Mouse (Mus musculus): ENCODE data around the gene Tnfrsf8.

Tnfrsf8 gene

DNA sequence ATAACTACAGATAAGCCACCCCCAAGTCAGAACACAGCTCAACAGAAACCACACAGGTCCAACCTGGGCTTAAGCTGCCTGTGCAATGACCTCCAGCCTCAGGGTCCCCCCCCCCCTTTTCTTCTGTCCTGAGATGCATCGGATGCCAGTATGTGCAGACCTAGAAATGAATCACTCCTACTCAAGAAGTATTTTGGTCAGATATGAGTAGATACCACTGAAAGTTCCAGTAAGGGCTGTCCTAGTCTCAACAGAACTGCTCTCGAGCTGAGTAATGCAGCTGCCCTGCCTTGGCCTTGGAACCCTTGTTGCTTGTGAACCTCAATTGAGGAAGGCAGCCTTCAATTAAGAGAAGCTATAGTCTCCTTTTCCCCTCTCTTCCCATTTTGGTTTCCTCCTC is 4.1 kb downstream of the Tnfrsf8 start:
- in situ Hi-C loops (cut with MboI, MseI), result no loop called here

DNA sequence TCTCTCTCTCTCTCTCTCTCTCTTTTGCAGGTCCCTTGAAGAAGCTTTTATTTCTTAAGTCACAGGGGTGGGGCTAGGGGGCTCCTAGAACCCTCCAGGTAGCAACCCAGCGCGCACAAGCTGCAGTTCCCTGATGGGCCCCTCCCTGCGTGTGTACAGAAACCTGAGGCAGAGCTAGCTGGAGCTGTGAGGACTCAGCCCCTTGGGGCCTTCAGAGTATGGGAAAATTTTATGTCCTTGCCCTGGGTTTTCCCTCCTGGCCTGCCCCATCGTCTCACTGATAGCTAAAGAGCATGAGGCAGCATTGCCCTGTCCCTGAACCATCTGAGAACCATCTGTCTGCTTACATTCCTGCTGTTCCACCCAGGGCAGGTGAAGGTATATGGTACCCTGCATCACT is 8.5 kb downstream of the Tnfrsf8 start:
- in situ Hi-C loops (cut with MboI, MseI), result loop anchor here (10.0 kb wide), 1 partner anchor 322 kb away; no protein-coding TSS in a partner anchor

DNA sequence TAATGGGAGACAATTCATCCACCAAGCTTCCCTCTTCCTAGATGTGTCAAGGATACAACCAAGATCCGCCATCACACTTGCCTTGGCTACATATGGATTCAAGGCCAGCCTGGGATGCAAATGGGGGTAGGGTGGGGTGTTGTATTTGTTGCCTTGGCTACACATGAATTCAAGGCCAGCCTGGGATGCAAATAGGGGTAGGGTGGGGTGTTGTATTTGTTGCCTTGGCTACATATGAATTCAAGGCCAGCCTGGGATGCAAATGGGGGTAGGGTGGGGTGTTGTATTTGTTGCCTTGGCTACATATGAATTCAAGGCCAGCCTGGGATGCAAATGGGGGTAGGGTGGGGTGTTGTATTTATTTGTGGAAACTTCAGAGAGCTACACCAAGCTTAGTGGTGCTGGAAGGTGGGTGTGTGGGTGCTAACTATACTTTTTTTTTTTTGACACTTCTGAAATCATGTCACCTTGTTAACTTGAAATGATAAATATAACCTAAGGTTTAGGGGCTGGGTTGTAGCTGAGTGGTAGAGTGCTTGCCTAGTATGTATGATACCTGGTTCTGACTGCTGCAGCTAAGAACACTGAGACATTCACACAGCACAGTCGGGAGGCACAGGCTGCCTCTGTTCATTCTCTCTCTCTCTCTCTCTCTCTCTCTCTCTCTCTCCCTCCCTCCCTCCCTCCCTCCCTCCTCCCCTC is 9.2 kb downstream of the Tnfrsf8 start:
- in situ Hi-C loops (cut with MboI, MseI), result loop anchor here (10.0 kb wide), 1 partner anchor 321 kb away; no protein-coding TSS in a partner anchor

DNA sequence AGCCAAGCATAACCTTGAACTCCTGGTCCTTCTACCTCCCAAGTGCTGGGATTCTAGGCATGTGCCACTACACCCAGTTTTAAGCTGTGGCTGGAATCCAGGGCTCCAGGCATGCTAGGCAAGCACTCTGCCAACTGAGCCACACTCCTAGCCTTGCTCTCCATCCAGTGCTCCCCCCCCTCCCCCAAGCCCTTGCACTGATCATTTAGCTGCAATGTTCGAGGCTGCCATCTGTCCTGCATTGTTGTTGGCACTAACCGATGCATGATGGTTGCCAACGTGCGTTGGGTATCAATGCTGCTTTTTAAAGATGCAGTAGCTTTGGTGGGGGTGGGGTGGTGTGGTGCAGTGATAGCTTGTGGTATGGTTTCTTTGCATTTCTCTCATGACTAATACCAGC is 10.9 kb downstream of the Tnfrsf8 start:
- in situ Hi-C loops (cut with MboI, MseI), result loop anchor here (10.0 kb wide), 1 partner anchor 319 kb away; no protein-coding TSS in a partner anchor

DNA sequence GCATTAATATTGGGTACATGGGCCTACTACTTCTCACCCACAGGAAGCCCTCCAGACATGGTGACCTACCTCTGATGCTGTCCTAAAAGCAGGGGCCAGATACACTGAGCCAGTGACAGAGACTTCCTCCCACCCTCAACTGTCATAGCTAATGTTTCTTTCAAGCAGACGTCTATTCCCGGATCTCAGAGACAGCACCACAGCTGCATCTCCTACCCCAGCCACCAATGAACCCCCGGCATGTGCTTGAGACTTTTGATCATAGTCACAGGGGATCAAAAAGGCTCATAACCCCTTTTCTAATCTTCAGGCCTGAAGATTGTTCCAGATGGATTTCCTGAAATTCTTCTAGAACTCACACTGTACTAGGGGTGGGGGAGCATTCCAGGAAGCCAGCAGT is 12.9 kb downstream of the Tnfrsf8 start:
- in situ Hi-C loops (cut with MboI, MseI), result loop anchor here (10.0 kb wide), 1 partner anchor 317 kb away; no protein-coding TSS in a partner anchor

DNA sequence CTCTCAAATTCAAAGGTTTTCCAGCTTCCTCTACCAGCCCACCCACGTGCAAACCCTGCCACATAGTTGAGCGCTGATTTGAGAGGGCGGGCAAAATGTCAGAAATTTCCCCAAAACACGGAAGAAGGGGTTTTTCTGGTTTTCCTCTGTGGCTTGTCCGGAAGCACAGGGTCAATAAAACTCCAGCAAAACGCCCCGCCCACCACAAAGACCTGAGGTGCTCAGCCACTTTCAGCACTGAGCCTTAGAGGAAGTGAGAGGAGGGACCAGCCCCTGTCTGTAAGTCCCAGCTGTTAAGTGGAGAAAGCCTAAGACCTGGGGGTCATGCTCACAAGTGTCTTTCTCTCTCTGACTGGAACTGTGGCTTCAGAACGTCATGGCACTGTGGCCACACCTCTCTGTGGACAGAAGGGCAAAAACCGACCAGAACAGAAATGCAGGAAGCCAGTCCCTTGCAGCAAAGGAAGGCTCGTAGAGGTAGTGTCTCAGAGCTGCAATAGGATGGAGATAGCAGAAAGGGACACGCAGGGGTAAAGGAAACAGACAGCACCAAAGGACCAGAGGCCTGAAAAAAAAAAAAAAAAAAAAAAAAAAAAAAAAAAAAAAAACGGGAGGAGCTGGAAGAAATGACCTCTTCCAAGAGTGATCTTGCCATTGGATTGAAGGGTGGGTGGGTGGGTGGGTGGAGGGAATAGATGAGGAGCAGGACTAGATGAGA is 14.6 kb downstream of the Tnfrsf8 start:
- in situ Hi-C loops (cut with MboI, MseI), result loop anchor here (10.0 kb wide), 1 partner anchor 316 kb away; no protein-coding TSS in a partner anchor

DNA sequence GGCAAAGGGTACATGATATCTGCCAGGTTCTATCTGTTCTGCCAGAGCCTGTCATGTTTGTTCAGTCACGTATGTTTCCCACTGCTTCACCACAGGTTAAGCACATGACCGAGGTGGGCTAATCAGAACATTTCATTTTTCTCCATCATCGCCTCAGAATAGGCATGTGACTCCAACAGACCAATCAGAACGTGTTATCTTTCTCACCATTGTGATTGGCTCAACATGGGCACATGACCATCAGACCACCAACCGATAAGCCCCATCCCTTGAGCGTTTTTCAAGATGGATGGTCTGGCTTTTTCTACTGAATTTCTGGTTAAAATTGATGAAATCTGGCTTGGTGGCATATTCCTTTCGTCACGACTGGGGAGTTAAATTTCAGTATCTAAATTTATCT is 15.6 kb downstream of the Tnfrsf8 start:
- in situ Hi-C loops (cut with MboI, MseI), result loop anchor here (25.0 kb wide), 1 partner anchor 537 kb away; no protein-coding TSS in a partner anchor

DNA sequence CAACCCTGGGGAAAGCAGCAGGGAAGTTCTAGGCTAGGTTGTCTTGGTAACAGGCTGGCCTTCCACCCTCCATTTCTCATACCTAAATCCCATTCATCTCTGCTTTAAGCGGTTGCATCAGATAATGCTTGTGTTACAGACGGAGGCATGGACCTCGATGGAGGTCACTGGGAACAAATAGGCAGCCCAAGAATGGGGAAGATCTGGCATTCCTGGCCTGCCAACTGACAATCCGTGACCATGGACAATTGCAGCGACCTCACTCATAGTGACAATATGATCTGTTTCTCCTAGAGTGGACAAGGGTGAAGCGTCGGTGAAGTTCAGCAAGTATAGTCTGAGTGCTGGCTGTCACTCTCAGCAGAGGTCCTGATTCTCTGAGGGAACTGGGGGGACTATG is 16.1 kb downstream of the Tnfrsf8 start:
- in situ Hi-C loops (cut with MboI, MseI), result loop anchor here (25.0 kb wide), 1 partner anchor 537 kb away; no protein-coding TSS in a partner anchor

DNA sequence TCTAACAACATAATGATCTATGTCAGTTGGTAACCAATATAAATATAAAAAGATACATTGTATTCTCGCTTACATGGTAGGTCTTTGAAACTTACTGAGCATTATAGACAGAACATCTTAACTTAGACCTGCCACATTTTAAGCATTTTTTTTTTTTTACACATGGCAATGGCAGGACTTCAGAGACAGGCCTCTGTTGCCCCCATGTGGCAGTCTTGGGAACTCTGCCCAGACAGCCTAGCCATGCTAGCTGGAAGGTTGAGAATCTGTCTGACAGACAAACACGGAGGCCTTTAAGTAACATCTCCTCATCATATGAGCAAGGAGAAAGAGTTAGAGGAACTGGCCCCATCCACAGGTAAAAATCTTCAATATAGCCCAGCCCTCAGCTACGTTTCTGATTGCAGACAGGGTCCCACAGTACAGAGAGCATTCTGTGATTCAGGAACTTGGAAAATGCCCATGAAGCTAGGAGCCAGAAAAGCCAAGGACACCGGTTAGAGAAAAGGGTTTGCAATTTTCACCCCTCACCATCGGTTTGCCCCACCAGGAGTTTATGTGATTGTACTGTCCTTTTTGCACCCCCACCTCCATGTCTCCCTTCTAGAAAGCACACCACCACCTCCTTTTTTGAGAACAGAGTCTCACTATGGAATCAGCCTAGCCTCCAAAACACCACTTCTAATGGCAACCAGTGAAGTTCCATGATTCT is 19.2 kb downstream of the Tnfrsf8 start:
- in situ Hi-C loops (cut with MboI, MseI), result loop anchor here (25.0 kb wide), 1 partner anchor 533 kb away; no protein-coding TSS in a partner anchor

DNA sequence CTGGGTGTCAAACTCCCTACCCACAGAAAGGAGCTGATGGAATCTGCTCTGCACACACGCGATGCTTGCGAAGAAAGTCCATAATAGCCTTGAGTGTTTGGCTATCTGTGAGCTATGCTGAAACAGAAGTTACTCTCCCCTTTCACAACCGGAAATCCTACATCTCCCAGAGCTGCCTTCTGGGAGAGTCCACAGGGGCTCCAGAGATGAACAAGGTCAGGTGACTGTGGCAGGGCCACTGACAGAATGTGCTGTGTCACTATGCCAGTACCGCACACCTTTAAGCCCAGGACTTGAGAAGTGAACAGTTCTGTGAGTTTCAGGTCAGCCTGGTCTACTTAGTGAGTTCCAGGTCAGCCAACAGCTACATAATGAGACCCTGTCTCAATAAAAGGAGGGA is 20.4 kb downstream of the Tnfrsf8 start:
- in situ Hi-C loops (cut with MboI, MseI), result loop anchor here (25.0 kb wide), 1 partner anchor 532 kb away; no protein-coding TSS in a partner anchor

DNA sequence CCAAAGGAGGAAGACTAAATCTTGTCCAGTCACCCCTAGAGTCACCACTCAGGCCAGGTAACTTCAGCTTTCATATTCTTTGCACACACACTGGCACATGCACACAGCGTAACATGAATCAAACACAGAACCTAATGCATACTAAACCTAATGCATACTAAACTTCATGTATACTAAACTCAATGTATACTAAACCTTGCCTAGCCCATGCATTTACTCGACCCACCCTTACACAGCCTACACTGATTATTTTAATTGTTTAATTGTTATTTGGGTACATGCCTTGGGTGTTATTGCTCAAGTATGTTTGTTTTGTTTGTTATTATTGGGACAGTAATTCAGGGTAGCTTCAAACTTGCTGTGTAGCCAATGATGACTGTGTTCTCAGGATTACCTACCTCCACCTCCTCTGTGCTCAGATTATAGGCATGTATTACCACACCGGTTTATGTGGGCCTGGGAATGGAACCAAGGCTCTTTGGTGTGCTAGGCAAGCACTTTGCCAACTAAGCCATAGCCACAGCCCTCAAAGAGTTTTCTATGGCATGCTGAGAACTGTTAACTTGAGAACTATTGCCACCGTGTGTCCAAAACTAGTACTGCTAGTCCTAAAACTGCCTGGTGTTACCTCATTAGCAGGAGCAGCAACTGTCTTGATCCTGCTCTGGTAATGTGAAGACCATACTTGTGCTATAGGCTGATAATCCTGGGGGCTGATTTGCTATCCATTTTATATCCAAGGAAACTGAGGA is 28.4 kb downstream of the Tnfrsf8 start:
- in situ Hi-C loops (cut with MboI, MseI), result loop anchor here (5.0 to 25.0 kb wide), 3 partner anchors 69 to 524 kb away; no protein-coding TSS in a partner anchor

DNA sequence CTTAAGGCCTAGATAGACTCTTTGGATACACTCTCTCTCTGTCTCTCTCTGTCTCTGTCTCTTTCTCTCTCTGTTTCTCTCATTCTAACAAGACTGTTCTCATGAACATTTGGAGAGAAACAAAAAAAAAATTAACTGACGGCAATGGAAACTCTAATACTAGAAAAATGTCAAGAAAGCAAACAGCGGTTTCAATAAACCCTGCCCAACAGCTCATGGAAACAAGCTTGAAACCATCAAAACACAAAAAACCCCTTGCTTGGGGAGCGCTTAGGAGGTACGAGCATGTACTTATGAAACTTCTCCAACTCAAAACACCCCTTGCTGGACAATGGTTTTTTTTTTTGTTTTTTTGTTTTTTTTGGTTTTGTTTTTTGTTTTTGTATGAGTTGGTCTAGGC is 30.3 kb downstream of the Tnfrsf8 start:
- in situ Hi-C loops (cut with MboI, MseI), result loop anchor here (5.0 to 25.0 kb wide), 3 partner anchors 67 to 522 kb away; no protein-coding TSS in a partner anchor

DNA sequence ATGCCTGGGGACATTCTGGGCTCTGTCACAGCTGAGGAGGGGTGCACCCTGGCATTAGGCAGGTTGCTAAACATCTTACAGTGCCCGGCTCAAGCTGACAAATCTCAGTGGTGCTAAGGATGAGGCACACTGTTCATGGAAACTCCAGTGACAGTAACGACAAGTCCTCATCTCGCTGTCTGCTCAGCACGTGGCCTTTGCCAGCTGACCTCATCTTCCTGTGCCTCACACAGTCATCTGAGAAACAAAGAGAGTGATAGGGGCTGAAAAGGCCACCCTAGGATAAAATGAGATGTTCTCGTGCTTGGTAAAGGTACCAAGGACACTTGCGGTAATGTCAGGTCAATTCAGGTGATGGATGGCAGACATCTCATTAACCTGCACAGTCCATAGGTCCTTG is 31.5 kb downstream of the Tnfrsf8 start:
- in situ Hi-C loops (cut with MboI, MseI), result loop anchor here (25.0 kb wide), 1 partner anchor 521 kb away; no protein-coding TSS in a partner anchor

DNA sequence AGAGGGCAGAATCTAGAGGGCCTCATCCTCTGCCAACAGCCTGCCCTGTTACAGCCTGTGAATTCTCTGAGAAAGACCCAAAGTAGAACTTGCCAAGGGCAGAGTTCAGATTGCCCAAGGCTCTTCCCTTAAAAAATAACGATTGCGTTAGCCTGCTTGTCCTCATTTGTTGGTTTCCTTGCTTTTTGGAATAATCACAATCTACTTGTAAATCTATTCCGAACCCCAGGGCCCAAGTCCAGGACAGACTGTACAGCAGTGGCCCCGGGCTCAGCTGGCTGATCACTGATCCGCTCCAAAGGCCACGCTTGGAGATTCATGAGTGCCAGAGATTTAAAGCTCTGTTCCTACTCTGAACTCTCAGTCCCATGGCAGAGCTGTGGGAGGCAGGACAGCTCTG is 34.0 kb downstream of the Tnfrsf8 start:
- in situ Hi-C loops (cut with MboI, MseI), result loop anchor here (25.0 kb wide), 1 partner anchor 519 kb away; no protein-coding TSS in a partner anchor

DNA sequence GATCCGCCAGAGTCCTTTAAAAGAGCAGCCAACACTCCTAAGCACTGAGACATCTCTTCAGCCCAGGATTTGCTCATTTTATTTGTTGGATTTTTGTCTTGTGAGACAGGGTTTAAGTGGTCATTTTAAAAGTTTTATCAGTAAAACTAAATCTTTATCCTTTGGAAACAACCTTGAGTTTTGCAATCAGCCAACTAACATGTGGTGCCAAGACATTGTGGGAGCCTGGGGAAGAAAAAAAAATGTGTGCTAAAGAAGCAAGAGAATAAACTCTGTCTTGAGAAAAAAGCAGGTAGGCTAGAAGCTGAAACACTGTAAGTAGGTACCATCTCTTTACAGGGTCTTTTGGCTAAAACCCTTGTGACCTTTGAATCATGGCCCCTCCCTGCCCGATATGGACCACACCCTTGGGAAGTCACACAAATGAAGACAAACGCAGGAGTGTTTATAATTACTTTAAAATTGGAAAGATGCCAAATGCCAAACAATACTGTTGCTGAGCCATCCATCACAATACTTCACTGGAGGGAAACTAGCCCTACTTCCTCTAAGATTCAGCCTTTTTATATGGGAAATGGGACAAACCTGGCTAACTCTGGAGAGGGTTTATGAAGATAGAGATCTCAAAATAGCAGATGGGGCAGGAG is 36.1 kb downstream of the Tnfrsf8 start:
- in situ Hi-C loops (cut with MboI, MseI), result loop anchor here (25.0 kb wide), 1 partner anchor 517 kb away; no protein-coding TSS in a partner anchor

DNA sequence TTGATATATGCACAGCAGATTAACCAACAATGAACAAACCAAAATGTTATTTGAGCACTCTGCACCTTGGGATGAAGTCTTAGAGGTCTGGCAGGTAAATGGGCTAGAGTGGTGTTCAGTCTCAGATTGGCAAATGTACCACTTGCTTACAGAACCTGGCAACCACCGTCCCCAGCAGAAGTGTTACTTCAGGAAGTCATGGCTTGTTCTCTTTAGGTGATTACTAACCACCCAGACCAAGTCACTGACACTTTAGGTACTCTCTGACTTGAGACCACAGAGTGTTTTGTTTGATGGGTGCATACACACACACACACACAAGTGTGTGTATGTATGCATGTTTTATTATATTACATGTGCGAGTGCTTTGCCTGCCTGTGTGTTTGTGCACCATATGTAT is 36.7 kb downstream of the Tnfrsf8 start:
- in situ Hi-C loops (cut with MboI, MseI), result loop anchor here (25.0 kb wide), 1 partner anchor 516 kb away; no protein-coding TSS in a partner anchor

DNA sequence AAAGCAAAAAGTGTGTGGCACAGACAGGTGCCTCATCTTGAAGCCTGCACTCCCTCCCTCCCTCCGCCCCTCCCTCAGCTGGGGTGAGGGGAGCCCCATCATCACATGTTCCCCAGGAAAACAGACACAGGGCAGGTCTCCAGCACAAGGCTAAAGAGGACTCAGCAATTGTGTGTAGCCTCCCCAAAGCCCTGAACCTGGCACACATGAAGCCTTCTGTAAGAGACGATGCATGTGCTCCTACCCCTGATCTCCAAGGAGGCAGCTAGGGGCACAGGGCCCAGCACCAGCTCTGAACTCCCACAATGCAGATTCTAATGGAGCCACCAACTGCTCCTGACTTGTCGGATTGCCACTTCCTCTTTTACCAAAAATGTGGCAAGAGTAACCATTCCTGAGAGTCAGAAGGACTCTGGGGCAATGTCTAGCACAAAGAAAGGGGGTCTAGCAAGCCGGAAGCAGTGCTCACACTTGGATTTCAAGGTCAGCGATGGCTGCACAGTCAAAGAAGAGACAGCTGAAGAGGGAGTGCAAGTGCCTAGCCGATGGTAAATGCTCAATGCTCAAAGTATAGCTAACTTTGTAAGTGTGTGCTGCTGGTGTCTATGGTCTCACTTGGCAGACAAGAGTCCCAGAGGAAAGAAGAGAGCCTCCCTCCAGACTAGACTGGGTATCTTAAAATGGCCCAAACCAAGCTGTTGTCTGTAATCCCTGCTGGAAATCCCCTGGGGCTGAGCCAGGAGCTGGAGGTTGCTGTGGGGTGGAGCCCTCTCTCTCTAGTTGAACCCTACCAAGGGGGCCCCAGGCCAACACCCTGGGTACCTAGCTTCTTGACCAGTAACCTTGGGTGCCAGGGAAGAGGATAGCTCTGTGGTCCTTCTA is 38.4 kb downstream of the Tnfrsf8 start:
- in situ Hi-C loops (cut with MboI, MseI), result loop anchor here (25.0 kb wide), 1 partner anchor 514 kb away; no protein-coding TSS in a partner anchor

DNA sequence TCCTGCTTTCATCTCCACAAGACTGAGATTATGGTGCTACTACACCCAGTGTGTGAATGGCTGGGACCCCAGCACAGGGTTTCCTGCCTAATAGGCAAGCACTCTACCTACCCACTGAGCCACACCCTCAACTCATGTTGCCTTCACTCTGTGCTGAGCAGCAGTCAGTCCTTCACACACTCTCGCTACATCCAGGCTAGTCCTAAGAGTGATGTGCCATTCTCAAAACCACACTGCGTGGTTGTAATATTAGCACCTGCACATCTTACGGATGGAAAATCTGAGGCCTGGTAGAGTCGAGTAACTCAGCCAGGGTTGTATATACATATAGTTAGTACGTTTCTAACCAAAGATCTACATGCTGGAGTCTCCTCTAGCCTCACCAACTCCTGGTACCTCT is 40.1 kb downstream of the Tnfrsf8 start:
- in situ Hi-C loops (cut with MboI, MseI), result loop anchor here (25.0 kb wide), 1 partner anchor 513 kb away; no protein-coding TSS in a partner anchor

DNA sequence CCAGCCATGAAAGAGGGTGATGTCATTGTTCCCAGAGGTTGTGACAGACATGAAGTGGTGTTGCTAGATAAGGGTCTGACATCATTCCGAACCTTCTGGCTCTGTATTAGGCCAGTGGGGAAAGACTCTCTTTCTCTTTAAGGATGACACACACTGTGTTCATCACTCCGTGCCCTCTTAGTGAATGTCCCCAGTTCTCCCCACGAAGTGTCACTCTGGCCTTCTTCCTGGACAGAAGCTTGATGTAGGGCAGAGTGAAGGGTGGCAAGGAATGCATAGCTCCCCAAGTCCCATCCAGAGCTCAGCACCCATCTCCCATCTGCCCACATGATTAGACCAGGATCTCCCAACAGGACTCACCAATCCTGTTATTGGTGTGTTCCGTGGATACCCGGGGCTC is 41.0 kb downstream of the Tnfrsf8 start:
- in situ Hi-C loops (cut with MboI, MseI), result no loop called here
